Mouse (Mus musculus): ENCODE data around the gene Adi1. TPM values are rescaled to one million over a fixed set of nuclear protein-coding genes. Genes with fewer than 3 reads are reported as not detected.

The Adi1 gene
- total RNA-seq, 2 experiments from 2014 or later: 41.9 to 44.4 TPM

- no peak for DNase-seq (ENCODE audit: low spot score in 2 of 2)
Observed at GRCm38 (mm10) chr12:28694231-28694630, 19.2 kb downstream of the Adi1 start.

GRCm38 (mm10) chr12:28694776-28695175 is 19.7 kb downstream of the Adi1 start:
- no peak for DNase-seq (ENCODE audit: low spot score in 2 of 2)

GRCm38 (mm10) chr12:28697821-28698595 is 23.0 kb downstream of the Adi1 start:
- DNase-seq (ENCODE audit: low spot score in 2 of 2): no peak

GRCm38 (mm10) chr12:28699086-28699485 is 24.1 kb downstream of the Adi1 start:
- DNase-seq (ENCODE audit: low spot score in 2 of 2): no peak

GRCm38 (mm10) chr12:28699656-28700055 is 24.6 kb downstream of the Adi1 start:
- peak; percentile 80 to 95 for DNase-seq (ENCODE audit: low spot score in 2 of 2)

GRCm38 (mm10) chr12:28700101-28700511 is 25.1 kb downstream of the Adi1 start:
- peak in 1 of 2 experiments; percentile 51 for DNase-seq (ENCODE audit: low spot score in 2 of 2)

GRCm38 (mm10) chr12:28700561-28701025 is 25.6 kb downstream of the Adi1 start:
- DNase-seq (ENCODE audit: low spot score in 2 of 2): peak in 1 of 2 experiments; percentile 63

- peak in 1 of 2 experiments; percentile 56 for DNase-seq (ENCODE audit: low spot score in 2 of 2)
Observed at GRCm38 (mm10) chr12:28701302-28701701, 26.3 kb downstream of the Adi1 start.

- no peak for DNase-seq (ENCODE audit: low spot score in 2 of 2)
Observed at GRCm38 (mm10) chr12:28704381-28704780, 29.4 kb downstream of the Adi1 start.

- no peak for DNase-seq (ENCODE audit: low spot score in 2 of 2)
Observed at GRCm38 (mm10) chr12:28705204-28705603, 30.2 kb downstream of the Adi1 start.

GRCm38 (mm10) chr12:28708154-28708553 is 33.1 kb downstream of the Adi1 start:
- no peak for DNase-seq (ENCODE audit: low spot score in 2 of 2)

GRCm38 (mm10) chr12:28710566-28711185 is 35.6 kb downstream of the Adi1 start:
- DNase-seq (ENCODE audit: low spot score in 2 of 2): peak; percentile 63 to 79

- DNase-seq (ENCODE audit: low spot score in 2 of 2): no peak
Observed at GRCm38 (mm10) chr12:28714822-28715632, 40.0 kb downstream of the Adi1 start.

- DNase-seq (ENCODE audit: low spot score in 2 of 2): no peak
Observed at GRCm38 (mm10) chr12:28717066-28717465, 42.0 kb downstream of the Adi1 start.

- no peak for DNase-seq (ENCODE audit: low spot score in 2 of 2)
Observed at GRCm38 (mm10) chr12:28718106-28718505, 43.1 kb downstream of the Adi1 start.

- no peak for DNase-seq (ENCODE audit: low spot score in 2 of 2)
Observed at GRCm38 (mm10) chr12:28724366-28724765, 49.3 kb downstream of the Adi1 start.

GRCm38 (mm10) chr12:28726204-28726603 is 51.2 kb downstream of the Adi1 start:
- DNase-seq (ENCODE audit: low spot score in 2 of 2): no peak

GRCm38 (mm10) chr12:28727061-28727460 is 52.0 kb downstream of the Adi1 start:
- no peak for DNase-seq (ENCODE audit: low spot score in 2 of 2)

All from layer of hippocampus, adult 18-20 months (tissue).